Mouse (Mus musculus) midbrain, embryonic 11.5 days (tissue): ENCODE results near the gene Poldip2. TPM values are rescaled to one million over a fixed set of nuclear protein-coding genes. Genes with fewer than 3 reads are reported as not detected.

Experiments used
- ATAC-seq: fragments of 200-750 bp; cut with Nextera tagmentation; 2 replicates; pipeline ENCODE4 v1.8.0; 2017; ENCODE audit warnings: moderate TSS enrichment, moderate library complexity; ENCODE audit not compliant: low FRiP score
- DNase-seq: peaks from one replicate; pipeline ENCODE4 v3.0.0; 2015; ENCODE audit warnings: low spot score; ENCODE audit errors: missing footprints
- H3K27ac ChIP-seq: fragments of 300-500 bp; sonication (generic); 2 replicates; pipeline ENCODE4 v1.5.1; 2014; ENCODE audit warnings: low read depth, low read length
- H3K27me3 ChIP-seq: fragments of 300-500 bp; sonication (generic); 2 replicates; pipeline ENCODE4 v1.6.1; 2014; ENCODE audit warnings: mild to moderate bottlenecking, low read length, moderate library complexity, mixed read lengths; ENCODE audit not compliant: control insufficient read depth, insufficient read depth
- H3K36me3 ChIP-seq: fragments of 300-500 bp; sonication (generic); 2 replicates; pipeline ENCODE4 v1.6.1; 2014; ENCODE audit warnings: mild to moderate bottlenecking, low read length, moderate library complexity, mixed read lengths; ENCODE audit not compliant: control insufficient read depth, insufficient read depth
- H3K4me1 ChIP-seq: fragments of 300-500 bp; sonication (generic); 2 replicates; pipeline ENCODE4 v1.6.1; 2014; ENCODE audit warnings: low read length; ENCODE audit not compliant: control insufficient read depth, insufficient read depth
- H3K4me2 ChIP-seq: fragments of 300-500 bp; sonication (generic); 2 replicates; pipeline ENCODE4 v1.6.1; 2014; ENCODE audit warnings: mild to moderate bottlenecking, moderate library complexity
- H3K4me3 ChIP-seq: fragments of 300-500 bp; sonication (generic); 2 replicates; pipeline ENCODE4 v1.5.1; 2014; ENCODE audit warnings: low read depth, low read length
- H3K9ac ChIP-seq: fragments of 300-500 bp; sonication (generic); 2 replicates; pipeline ENCODE4 v1.6.1; 2014; ENCODE audit warnings: low read length
- H3K9me3 ChIP-seq: fragments of 300-500 bp; sonication (generic); 2 replicates; pipeline ENCODE4 v1.6.1; 2016; ENCODE audit warnings: low read length; ENCODE audit not compliant: control insufficient read depth
- WGBS: fragments of 180-500 bp; shearing (Covaris S2); extraction: QIAGEN DNeasy Blood & Tissue Kit; methylation state at CpG from one replicate; pipeline ENCODE4 v1.1.7; 2014; 5-methylcytosine and 5-hydroxymethylcytosine counted together
- polyA plus RNA-seq: library from polyadenylated mRNA; unstranded; fragments of >200 nt; fragmentation: Nextera tagmentation; extraction: Ambion mirVana; gene quantifications from 2 replicates; pipeline ENCODE4 v1.2.1, GENCODE M21; 2014

Gene Poldip2
- polyA plus RNA-seq, 1 experiment from 2014 or later: 139 TPM

- H3K4me3 ChIP-seq: no peak overlapping the region
- H3K9me3 ChIP-seq: no peaks in the 10 kb centered on the region
- H3K36me3 ChIP-seq: peaks cover 21% of the 10 kb centered on the region; the same call in 1 of the 2 replicates
- WGBS: 55% methylated on average over 2 of the region's 2 CpGs
- H3K27ac ChIP-seq: no peak overlapping the region
- no peak overlapping the region for H3K4me2 ChIP-seq
- H3K9ac ChIP-seq: no peak overlapping the region
- peaks cover 13% of the 10 kb centered on the region for H3K4me1 ChIP-seq
- DNase-seq (no peak), ATAC-seq (no peak)
- no peaks in the 10 kb centered on the region for H3K27me3 ChIP-seq
These were observed 3.7 kb downstream of the Poldip2 start for GRCm38 (mm10) chr11:78515549-78516325.

GRCm38 (mm10) chr11:78518931-78519330, 6.9 kb downstream of the Poldip2 start:
- no peak overlapping the region for H3K4me2 ChIP-seq
- H3K36me3 ChIP-seq: peaks cover 40% of the 10 kb centered on the region; the same call in 1 of the 2 replicates
- ATAC-seq: no peak
- H3K4me3 ChIP-seq: no peak overlapping the region
- H3K27ac ChIP-seq: no peak overlapping the region
- DNase-seq: no peak
- no peaks in the 10 kb centered on the region for H3K4me1 ChIP-seq
- H3K27me3 ChIP-seq: no peaks in the 10 kb centered on the region
- WGBS: 95% methylated on average over 10 of the region's 10 CpGs
- H3K9ac ChIP-seq: no peak overlapping the region
- H3K9me3 ChIP-seq: no peaks in the 10 kb centered on the region

- Histone ChIP-seq H3K9me3 (no peaks in the 10 kb centered on the region), H3K4me3 (no peak overlapping the region), H3K4me2 (no peak overlapping the region), H3K27me3 (no peaks in the 10 kb centered on the region), H3K4me1 (no peaks in the 10 kb centered on the region), H3K27ac (no peak overlapping the region), H3K9ac (no peak overlapping the region), H3K36me3 (peaks cover 44% of the 10 kb centered on the region)
- WGBS: 94% methylated on average over 3 of the region's 3 CpGs
- no peak for ATAC-seq
- DNase-seq: no peak
These were observed 9.9 kb downstream of the Poldip2 start for GRCm38 (mm10) chr11:78521880-78522279.

- Histone ChIP-seq H3K36me3 (peaks cover 49% of the 10 kb centered on the region), H3K9ac (no peak overlapping the region), H3K4me3 (no peak overlapping the region), H3K4me2 (no peak overlapping the region), H3K27ac (no peak overlapping the region), H3K9me3 (no peaks in the 10 kb centered on the region), H3K27me3 (no peaks in the 10 kb centered on the region), H3K4me1 (no peaks in the 10 kb centered on the region)
- ATAC-seq (no peak), DNase-seq (no peak)
- 95% methylated on average over 1 of the region's 1 CpGs for WGBS
These were observed 10.5 kb downstream of the Poldip2 start for GRCm38 (mm10) chr11:78522481-78522997.

GRCm38 (mm10) chr11:78523241-78523955, 11.4 kb downstream of the Poldip2 start:
- WGBS: 83% methylated on average over 9 of the region's 9 CpGs

DNA sequence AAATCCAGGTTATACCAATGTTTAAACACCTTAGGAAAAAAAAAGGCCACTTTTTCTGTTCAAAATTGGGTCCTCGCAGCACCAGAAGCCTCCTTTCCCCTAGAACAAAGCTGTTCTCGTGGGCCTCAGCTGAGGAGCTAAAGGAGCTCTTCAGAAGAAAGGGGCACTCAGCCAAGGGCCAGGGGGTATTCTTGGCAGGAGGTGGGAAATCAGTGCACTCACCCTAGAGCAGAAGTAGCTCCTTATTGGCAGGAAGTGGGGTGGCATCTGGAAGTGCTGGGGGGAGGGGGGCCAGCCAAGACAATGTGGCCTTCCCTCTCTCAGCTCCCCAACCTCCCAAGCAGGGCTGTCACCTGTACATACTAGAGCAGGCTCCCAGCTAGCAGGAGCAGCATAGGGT, 12.8 kb downstream of the Poldip2 start:
- H3K4me2 ChIP-seq: no peak overlapping the region
- peaks cover 45% of the 10 kb centered on the region for H3K36me3 ChIP-seq
- WGBS: 100% methylated on average over 2 of the region's 2 CpGs
- no peak overlapping the region for H3K4me3 ChIP-seq
- H3K27ac ChIP-seq: no peak overlapping the region
- no peak overlapping the region for H3K9ac ChIP-seq
- H3K9me3 ChIP-seq: no peaks in the 10 kb centered on the region
- DNase-seq (no peak), ATAC-seq (no peak)
- H3K27me3 ChIP-seq: no peaks in the 10 kb centered on the region
- no peaks in the 10 kb centered on the region for H3K4me1 ChIP-seq

More at GRCm38 (mm10) chr11:78523241-78523955, 11.4 kb downstream of the Poldip2 start:
- H3K36me3 ChIP-seq: peaks cover 47% of the 10 kb centered on the region
- no peak overlapping the region for H3K4me2 ChIP-seq
- H3K27ac ChIP-seq: no peak overlapping the region
- no peak overlapping the region for H3K4me3 ChIP-seq
- DNase-seq: no peak
- H3K27me3 ChIP-seq: no peaks in the 10 kb centered on the region
- no peaks in the 10 kb centered on the region for H3K9me3 ChIP-seq
- no peak overlapping the region for H3K9ac ChIP-seq
- no peaks in the 10 kb centered on the region for H3K4me1 ChIP-seq
- no peak for ATAC-seq

- WGBS: 81% methylated on average over 9 of the region's 9 CpGs
- Histone ChIP-seq H3K27ac (no peak overlapping the region), H3K9ac (no peak overlapping the region), H3K4me1 (no peaks in the 10 kb centered on the region), H3K27me3 (no peaks in the 10 kb centered on the region), H3K36me3 (peaks cover 29% of the 10 kb centered on the region), H3K4me2 (no peak overlapping the region), H3K9me3 (no peaks in the 10 kb centered on the region), H3K4me3 (no peak overlapping the region)
- no peak for ATAC-seq
- DNase-seq: no peak
These were observed 16.7 kb downstream of the Poldip2 start for GRCm38 (mm10) chr11:78528714-78529113.

GRCm38 (mm10) chr11:78530001-78530400, 18.0 kb downstream of the Poldip2 start:
- DNase-seq (no peak), ATAC-seq (no peak)
- H3K9me3 ChIP-seq: no peaks in the 10 kb centered on the region
- no peak overlapping the region for H3K4me3 ChIP-seq
- H3K4me1 ChIP-seq: peaks cover 5% of the 10 kb centered on the region
- no peak overlapping the region for H3K4me2 ChIP-seq
- H3K9ac ChIP-seq: no peak overlapping the region
- WGBS: 94% methylated on average over 12 of the region's 12 CpGs
- no peak overlapping the region for H3K27ac ChIP-seq
- peaks cover 26% of the 10 kb centered on the region for H3K36me3 ChIP-seq
- H3K27me3 ChIP-seq: no peaks in the 10 kb centered on the region

DNA sequence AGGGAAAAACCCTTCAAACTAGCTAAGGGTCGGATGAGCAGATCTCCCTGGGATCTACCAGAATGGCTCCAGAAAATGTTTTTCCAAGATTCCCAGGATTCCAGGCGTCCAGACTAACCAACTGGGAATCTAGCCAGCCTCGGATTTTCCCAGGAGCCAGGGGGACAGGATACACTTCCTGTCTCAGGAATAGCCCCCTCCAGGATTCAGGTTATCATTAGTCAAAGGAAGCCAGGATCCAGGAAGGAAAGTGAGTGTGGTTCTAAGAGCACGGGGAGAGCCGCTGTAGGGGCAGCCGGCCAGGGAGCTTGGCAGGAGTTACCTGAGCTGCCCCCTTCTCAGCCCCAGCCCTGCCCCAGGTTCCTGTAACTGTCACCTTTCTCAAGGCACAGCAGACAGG, 19.1 kb downstream of the Poldip2 start:
- Histone ChIP-seq H3K9ac (no peak overlapping the region), H3K4me1 (peaks cover 9% of the 10 kb centered on the region), H3K4me3 (no peak overlapping the region), H3K27ac (no peak overlapping the region), H3K27me3 (no peaks in the 10 kb centered on the region), H3K36me3 (peaks cover 19% of the 10 kb centered on the region), H3K9me3 (no peaks in the 10 kb centered on the region), H3K4me2 (no peak overlapping the region)
- WGBS: 86% methylated on average over 6 of the region's 6 CpGs
- ATAC-seq (no peak), DNase-seq (no peak)
